Mouse (Mus musculus) testis, adult 2 months (tissue): ENCODE measurements around the gene Gabrr3.
"Not testable (repeated sequence)": the region's sequence is repeated elsewhere in the genome, so short reads cannot be mapped to it uniquely, and the experiment has no call there.

Experiments used
- CTCF ChIP-seq: fragments of 200-500 bp; IDR thresholded peaks from 2 replicates; pipeline ENCODE4 v1.5.1; 2012; ENCODE audit warnings: low read depth, mild to moderate bottlenecking, inconsistent platforms, low read length, moderate library complexity; ENCODE audit not compliant: control insufficient read depth, insufficient read depth, insufficient replicate concordance
- POLR2A ChIP-seq: fragments of 200-500 bp; IDR thresholded peaks from 2 replicates; pipeline ENCODE4 v1.6.1; 2012; ENCODE audit warnings: low read depth, mild to moderate bottlenecking, inconsistent platforms, low read length, moderate library complexity; ENCODE audit not compliant: control insufficient read depth

DNA sequence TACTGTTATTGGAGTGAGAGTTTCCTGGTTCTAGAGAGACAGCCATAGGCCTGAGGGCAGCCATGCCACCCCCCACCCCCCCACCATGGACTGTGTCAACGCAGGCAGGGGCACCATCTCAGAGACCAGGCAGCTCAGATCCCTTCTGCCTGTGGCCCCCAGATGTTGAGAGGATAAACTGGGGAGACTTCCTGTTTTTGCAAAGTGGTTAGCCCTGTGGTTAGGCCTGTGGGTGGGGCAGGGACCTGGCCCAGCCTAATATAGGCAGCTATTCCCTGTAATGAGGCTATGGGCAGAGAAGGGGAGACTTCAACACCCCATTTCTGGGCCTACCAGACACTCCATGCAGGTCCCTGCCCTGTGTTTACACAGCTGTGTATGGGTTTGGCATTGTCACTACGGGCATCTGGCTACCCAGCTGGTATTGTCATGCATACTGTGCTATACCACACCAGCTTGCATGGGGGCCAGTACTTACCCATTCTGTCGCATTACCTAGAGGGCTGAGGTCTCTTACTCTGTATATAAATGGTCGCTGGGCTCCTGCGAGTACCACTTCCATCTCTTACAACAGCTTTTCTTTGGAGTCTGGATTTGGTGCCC is 52.2 kb downstream of the Gabrr3 start:
- TF ChIP-seq CTCF, POLR2A: not testable (repeated sequence)
